24 mouse cellular contexts compared by ENCODE assay signal in the genomic region with DNA sequence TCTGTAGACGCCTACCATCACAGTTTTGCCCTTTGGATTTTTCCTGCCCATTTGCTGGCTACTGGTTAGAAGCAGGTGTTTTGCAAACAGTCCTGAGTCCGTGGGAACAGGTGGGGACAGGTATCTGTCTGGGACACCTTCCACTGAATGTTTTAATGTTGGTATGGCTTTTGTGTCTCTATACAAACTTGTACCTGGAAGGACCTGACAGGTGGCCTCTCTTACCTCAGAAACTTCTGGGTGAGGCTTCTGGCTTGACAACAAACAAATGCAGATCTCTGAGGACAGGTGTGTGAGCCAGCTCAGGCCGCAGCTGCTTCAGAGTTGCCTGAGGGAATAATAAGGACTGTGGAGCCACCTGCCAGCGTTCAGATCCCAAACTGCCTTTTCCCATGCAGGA. TPM values are rescaled to one million over a fixed set of nuclear protein-coding genes. Genes with fewer than 3 reads are reported as not detected.
"Had no signal": no experiment of that assay in that cellular context is flagged by ENCODE, and none has a peak within 500 bp of the region (broad histone marks: within the 10 kb centered on the region; RNA-seq: fewer than 3 reads in every experiment).

No protein-coding gene starts in this region.

- H3K4me3 ChIP-seq: left cerebral cortex, adult 2 months; megakaryocyte, embryonic 14.5 days; midbrain, embryonic 10.5 days; midbrain, embryonic 13.5 days; myocyte; neural tube, embryonic 13.5 days had no signal

- H3K9me3 ChIP-seq: neural tube, embryonic 13.5 days had no signal

- H3K27me3 ChIP-seq: megakaryocyte, embryonic 14.5 days; midbrain, embryonic 13.5 days; neural tube, embryonic 13.5 days had no signal

- H3K4me2 ChIP-seq: liver, embryonic 11.5 days; lung, embryonic 14.5 days; midbrain, embryonic 13.5 days; neural tube, embryonic 13.5 days had no signal

- ATAC-seq: lung, postnatal 0 days; midbrain, embryonic 13.5 days; midbrain, embryonic 16.5 days had no signal

- H3K9ac ChIP-seq: lung, embryonic 14.5 days; midbrain, embryonic 13.5 days; neural tube, embryonic 13.5 days had no signal

- H3K4me1 ChIP-seq: megakaryocyte, embryonic 14.5 days; midbrain, embryonic 10.5 days; midbrain, embryonic 13.5 days; neural tube, embryonic 13.5 days had no signal

- DNase-seq: kidney, adult 2 months; kidney, postnatal 10 days; kidney, postnatal 36 days; layer of hippocampus, postnatal 36 days; lung, embryonic 14.5 days; thymus, adult 2 months; thymus, postnatal 14 days; thymus, postnatal 4 days had no signal

- H3K27ac ChIP-seq: left cerebral cortex, adult 2 months; macrophage; midbrain, embryonic 10.5 days; midbrain, embryonic 13.5 days; neural tube, embryonic 13.5 days; stomach, postnatal 0 days had no signal

RNA-seq across cellular contexts. Expression of a gene that starts 25.9 kb away (rescaled TPM):
- total RNA-seq: layer of hippocampus, adult 8-10 months; layer of hippocampus, postnatal 36 days; left cerebral cortex, adult 2 months; left cerebral cortex, postnatal 10 days; left cerebral cortex, postnatal 36 days; monocyte, adult 5-6 weeks had no signal
- polyA plus RNA-seq: liver, embryonic 11.5 days; macrophage; midbrain, embryonic 10.5 days; stomach, embryonic 14.5 days had no signal
